Mouse (Mus musculus) retina, embryonic 14.5 days (tissue): ENCODE measurements around the gene Pdzd2.
A peak's percentile ranks its signal among the peaks of the same experiment; 100 is the strongest.
"Not testable (repeated sequence)": the region's sequence is repeated elsewhere in the genome, so short reads cannot be mapped to it uniquely, and the experiment has no call there.

ENCODE experiments used
- DNase-seq: peaks from one replicate; pipeline ENCODE4 v3.0.0-alpha.2; 2015; ENCODE audit warnings: low spot score

The Pdzd2 gene

DNA sequence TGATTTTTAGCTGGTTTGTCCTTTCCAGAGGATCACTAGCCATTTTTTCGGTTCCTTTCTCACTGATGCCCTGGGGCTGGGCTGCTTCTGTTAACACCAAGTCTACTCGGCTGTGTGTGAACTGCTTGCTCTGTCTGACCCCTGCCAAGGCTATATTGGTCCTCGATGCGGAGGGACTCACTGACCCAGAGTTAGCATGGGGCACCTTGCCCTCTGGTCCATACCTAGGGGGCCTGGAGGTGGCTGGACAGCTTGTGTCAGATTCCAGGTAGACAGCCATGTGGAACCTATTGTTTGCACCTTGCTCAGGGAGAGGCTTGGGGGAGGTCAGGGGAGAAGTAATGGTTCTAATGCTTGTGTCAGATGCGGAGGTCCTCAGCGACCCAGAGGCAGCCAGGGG lies 365.8 kb downstream of the Pdzd2 start:
- no peak for DNase-seq

DNA sequence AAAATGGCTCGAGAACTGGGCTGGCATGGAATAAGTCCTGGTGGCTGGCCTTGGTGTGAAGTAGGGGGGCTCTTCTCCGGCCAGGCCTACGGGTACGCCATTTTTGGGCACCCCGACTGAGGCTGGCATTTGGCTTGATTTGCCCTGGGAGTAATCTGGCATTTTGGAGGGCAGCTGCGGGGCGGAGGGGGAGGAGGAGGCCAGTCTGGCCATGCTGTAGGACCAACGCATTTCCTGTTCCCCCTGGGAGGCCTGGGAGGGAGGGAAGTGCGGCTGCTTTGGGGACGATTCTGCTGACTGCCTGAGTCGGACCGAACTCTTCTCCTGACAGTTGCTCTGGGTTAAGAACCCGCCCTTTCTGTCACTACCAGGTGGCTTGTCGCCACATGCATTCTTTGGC lies 366.2 kb downstream of the Pdzd2 start:
- no peak for DNase-seq

DNA sequence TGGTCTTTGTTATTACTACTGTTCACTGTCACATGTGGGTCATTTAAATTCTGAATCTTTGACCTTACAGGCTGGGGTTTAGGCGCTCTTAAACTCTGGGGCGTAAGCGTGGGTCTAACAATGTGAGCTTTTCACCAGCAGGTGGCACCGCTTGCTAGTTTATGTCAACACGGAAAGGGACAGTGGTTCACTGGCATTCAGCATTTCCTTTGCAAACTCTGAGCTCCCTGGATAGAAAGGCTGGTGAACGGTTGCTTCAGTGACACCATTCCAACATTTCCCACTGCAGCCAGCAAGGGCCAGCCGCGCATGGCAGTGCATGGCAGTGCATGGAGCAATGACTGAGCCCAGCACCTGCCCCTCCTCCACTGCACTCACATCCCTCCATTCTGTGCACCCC lies 368.5 kb downstream of the Pdzd2 start:
- peak; percentile 89 for DNase-seq

DNA sequence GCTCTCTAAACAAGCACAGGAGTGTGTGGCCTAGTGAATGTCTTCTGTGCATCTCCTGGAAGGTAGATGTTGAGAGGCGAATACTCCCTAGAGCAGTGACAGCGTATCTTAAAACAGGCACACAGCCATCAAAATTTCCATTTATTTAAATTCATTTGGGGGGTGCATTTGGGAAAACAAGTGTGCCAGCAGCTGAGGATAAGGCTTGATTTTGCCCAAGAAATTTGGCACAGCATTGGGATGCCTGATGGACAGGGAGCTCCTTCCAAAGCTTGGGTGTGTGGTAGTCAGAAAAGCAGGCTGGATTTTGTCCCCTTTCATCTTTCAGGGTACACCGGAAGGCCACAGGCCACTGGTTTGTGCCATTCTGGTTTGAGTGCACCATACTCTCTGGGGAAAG lies 369.6 kb downstream of the Pdzd2 start:
- no peak for DNase-seq

DNA sequence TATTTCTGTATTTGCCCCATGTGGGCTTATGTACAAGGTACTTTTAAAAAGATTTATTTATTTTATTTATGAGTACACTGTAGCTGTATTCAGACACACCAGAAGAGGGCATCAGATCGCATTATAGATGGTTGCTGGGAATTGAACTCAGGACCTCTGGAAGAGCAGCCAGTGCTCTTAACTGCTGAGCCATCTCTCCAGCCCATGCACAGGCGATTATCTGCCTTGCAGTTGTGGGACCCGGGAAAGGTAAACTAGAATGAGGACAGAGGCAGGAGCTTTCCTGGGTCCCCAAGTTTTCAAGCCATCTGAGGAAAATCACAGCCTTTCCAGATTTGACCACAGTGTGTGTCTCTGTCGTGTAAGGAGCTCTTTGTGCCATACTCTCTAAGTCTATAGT lies 370.9 kb downstream of the Pdzd2 start:
- DNase-seq: no peak

DNA sequence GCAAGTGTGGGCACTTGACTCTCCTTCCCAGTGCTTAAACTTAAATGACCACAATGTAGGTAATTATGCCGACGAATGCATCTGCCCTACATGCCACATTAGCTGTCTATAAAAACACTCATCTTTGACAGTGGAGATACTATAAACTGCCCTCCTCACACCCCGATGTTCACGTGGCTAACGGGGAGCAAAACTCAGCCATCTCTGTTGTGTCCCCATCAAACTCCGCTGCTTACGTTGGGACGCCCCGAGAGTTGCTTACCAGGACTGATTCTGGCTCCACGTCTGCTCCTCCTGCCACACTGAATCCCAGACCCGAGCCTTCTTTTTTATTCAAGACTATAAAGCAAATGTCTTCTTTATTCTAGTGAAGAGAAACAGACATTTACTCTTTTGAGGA lies 371.4 kb downstream of the Pdzd2 start:
- no peak for DNase-seq

DNA sequence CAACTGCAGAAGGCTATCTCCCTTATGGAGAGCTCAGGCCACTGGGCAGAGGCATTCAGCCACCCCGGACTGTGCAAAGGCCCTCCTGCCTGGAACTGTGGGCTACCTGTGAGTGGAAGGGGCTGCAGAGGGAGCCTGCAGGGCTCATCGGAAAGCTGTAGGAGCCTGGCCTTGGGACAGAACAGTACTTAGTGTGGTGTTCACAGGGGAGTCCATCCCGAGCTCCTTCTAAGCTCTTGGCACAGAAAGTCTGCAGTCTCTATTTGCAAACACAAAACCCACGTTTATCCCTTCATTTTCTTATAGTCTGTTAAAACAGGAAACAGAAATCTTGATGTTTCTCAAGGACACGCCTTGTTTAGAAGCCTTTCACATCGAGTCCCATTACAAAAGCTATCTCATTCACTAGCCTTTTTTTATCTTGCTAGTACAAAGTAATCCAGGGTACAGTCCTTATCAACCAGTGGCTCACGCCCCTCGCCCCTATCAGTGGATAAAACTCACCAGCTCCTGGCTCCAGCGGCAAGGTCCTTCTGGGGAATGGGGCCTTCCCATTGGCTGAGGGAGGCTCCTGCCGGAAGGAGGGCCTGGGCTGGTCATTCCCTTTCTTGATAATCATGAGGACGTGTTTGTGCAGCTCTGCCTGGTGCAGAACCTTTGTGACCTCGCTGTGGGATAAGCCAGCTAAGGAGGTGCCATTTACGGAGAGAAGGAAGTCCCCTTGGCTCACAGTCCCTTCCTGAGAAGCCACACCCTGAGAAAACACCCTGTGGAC lies 372.2 kb downstream of the Pdzd2 start:
- DNase-seq: no peak

DNA sequence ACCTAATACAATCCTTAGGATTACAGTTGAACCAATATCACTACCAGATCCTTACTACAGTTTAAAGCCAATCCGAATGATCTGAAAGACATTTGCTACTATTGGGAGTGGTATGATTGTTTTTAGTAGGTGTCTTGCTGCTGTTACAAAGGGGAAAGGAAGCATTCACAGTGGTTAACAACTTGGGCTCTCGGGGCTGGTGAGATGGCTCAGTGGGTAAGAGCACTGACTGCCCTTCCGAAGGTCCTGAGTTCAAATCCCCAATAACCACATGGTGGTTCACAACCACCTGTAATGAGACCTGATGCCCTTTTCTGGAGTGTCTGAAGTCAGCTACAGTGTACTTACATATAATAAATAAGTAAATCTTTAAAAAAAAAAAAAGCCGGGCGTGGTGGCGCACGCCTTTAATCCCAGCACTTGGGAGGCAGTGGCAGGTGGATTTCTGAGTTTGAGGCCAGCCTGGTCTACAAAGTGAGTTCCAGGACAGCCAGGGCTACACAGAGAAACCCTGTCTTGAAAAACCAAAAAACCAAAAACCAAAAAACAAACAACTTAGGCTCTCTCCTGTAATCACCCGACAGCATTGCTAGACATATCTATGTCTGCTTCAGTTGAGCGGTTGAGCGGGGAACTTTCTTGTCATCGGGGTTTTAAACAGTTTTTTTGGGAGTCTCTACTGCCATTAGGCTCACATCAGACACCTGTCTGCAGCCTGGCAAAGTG lies 373.0 kb downstream of the Pdzd2 start:
- DNase-seq: not testable (repeated sequence)

DNA sequence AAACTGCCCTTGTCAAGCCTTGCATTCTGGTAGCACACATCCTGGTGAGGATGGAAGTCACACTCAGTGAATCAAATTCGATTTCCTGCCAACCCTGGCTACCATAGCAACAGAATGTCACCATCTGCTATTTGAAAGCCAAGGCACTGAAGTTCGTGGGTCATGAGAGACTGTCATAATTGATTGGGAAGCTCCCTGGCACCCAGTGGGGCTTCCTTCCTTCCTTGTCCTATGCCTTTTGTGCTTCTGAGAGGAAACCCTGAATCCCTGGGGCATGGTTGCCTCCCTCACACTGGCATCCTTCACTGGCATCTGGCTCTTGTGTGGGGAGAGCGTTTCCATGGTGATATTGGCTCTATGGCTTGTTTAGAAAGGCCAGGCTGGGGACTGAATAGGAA lies 373.7 kb downstream of the Pdzd2 start:
- DNase-seq: peak; percentile 65

DNA sequence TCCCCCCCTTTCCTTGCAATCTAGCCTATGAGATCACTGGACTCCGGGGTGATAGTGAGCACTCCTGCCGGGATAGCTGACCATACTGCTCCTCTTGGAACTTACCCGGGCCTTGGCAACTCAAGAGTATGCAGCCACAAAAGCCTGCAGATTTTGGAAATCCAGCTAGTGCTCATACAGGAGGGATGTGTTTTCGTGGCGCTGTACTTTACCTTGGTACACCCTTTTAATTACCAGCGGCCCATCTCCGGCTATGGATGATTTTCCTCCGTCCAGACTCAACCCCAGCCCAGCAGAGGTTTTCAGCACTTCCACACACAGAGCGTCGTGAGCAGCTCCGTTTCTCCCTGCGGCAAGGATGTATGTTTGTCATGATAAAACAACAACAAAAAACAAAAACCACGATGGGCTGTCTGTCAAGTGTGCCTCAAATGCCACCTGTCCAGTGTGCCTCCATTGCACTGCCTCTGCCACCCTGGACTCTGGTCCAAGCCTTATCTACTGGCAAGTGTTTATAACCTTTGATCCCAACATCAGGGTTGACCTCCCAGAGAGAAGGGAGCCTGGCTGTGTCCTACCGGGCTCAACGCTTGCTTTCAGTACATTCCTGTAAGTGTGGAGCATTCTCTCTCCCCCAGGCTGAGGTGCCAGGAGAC lies 374.2 kb downstream of the Pdzd2 start:
- no peak for DNase-seq

DNA sequence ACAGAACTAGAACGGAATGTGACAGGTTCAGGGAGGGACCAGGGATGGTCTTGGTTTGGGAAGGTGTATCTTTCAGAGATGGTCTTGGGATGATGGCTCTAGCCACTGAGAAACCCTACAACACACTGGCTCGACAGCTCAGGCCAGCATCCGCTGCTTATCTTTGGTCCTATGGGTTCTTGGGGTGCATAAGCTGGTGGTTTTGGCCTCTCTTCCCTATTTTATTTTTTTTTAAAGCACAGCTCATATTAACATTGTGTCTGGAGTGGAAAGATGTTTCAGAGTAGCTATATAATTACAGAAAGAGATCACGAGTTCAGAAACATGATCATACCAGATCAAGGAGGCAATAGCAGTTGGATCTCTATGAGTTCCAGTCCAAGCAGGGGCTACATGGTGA lies 375.6 kb downstream of the Pdzd2 start:
- DNase-seq: no peak

DNA sequence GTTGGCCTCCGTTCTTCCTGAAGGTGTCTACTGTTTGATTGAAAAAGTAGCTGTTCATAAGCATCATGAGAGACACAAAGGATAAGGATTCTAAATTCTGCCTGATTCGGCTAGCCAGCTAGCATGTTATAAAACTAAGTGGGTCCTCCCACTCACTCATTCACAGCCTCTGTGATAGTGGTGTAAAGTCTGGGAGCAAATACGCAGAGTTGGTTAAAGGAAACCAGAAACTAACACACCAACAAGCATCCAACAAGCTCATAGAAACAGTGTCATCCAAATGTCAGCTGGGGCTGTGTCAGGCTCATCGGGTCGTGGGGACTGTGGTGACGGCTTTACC lies 377.1 kb downstream of the Pdzd2 start:
- DNase-seq: no peak

DNA sequence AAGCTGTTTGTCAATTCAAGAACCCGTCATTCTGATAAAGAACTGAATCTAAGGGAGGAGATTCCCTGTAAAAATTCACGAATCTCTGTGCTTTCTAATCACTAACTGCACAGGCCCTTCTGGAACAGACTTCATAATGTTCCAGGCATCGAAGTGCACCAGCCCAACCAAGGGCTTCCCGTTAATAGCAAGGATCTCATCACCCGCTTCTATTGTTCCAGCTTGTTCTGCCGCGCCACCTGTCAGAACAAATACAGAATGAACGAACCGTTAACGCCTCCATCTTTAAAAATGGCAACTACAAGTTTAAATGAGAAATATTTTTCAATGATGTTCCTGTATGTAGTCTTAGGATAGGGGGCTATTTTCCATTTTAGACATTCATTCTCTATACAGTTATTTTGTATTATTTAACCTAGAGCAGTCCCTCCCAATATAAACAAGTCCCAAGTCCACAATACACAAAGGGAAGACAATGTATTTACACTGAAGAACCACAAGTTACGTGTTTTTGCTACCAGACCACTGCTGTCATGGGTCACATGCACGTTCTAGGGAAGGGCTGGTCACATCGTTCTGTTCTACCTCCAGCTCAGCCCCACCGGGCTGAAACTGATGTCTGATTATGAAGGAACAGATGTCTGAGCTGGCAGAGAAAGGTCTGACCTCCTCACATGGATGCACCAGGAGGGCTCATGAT lies 377.6 kb downstream of the Pdzd2 start:
- DNase-seq: peak; percentile 64

DNA sequence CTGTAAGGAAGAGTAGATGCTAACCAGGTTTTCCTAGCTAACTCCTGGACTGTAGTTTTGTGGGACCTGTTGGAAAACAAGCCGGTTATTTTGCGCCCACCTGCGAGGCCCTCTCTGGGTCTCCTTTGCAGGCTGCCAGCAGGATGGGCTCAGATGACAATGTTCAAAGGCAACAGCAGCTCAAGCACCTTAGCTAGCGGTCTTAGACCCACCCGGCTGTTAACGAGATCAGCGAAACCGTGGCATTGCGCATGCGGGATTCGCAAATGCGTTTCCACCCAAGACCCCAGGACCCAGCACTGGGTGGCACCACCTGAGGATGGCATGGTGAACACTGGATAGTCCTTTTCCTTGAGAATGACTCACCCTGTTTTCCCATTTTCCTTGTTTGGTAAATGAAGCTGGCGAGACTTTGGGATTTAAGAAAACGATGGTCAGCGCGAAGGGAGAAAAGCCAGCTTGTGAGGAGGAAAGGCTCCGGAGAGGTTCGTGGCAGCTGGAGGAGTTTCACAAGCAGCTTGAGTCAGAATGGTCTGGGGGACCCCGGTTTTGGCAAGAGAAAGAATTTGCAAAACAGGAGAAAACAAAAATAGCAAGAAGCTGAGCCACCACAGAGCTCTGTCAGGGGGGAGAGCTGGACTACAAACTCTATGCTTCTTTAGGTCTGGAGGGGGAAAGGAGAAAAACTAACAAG lies 379.1 kb downstream of the Pdzd2 start:
- DNase-seq: no peak

DNA sequence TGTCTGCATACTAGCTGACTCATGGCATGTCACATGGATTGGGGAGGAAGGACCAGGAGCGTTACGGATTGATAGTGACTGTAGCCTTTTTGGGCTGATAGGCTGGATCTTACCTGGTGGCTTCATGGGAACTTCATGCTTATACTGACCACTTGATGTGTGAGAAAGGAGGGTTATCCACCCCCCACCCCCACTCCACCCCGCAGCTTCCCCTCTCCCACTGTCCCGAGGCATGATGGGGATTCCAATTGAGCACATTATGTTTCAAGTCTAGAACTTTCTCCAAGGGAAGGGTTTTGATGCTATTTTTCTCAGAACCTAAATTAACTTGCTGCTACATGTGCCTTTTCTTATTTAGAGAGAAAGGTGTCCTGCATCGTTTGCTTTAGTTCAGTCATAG lies 381.3 kb downstream of the Pdzd2 start:
- DNase-seq: no peak

DNA sequence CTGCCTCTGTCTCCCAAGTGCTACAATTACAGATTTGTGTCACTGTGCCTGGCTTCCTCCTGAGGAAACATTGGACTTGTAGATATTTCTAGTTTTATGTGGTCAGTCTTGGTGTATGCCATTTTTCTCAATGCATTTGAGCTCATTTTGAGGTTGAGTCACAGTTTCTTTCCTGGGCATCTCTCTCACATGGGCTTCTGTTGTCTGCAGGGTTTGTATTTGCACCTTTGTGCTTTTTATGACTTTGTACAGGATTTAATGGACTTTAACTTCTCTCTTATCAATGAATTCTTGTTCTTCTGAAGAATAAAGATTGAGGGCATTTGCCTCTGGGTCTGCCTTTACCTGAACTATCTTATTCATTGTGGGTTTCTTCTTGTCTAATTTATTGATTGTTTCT lies 382.3 kb downstream of the Pdzd2 start:
- DNase-seq: no peak

DNA sequence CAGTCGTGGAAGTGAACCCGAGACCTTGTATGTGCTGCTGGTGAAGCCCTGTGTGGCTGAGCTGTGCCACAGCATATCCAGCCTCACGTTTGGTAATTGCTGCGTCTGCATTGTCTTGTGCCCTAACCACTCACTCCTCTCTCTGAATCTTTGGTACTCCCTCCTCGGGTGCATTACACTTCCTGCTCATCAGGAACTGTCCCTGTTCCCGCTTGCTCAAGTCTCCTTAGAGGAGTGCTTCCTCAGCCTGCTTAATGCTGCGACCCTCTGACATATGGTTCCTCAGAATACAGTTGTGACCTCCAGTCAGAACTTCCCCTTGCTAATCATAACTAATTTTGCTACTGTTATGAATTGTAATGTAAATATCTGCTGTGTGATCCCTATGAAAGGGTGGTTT lies 383.8 kb downstream of the Pdzd2 start:
- no peak for DNase-seq

DNA sequence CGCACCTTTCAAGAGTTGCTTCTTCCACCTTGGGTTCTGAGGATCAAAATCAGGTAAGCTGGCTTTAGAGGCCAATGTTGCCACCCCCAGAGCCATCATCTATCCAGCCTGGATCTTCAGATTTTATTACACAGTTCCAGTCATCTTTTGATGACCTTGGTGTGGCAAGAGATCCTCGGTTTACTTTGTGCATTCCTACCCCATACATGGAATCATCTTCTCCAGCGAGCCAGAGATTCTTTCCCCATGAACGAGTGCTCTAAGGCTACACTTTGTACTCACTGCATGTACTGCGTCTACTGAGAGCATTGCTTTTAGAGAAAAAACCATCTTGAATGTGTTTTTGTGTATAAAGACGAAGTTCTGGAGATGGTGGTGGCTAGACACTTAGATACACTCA lies 384.5 kb downstream of the Pdzd2 start:
- DNase-seq: no peak

DNA sequence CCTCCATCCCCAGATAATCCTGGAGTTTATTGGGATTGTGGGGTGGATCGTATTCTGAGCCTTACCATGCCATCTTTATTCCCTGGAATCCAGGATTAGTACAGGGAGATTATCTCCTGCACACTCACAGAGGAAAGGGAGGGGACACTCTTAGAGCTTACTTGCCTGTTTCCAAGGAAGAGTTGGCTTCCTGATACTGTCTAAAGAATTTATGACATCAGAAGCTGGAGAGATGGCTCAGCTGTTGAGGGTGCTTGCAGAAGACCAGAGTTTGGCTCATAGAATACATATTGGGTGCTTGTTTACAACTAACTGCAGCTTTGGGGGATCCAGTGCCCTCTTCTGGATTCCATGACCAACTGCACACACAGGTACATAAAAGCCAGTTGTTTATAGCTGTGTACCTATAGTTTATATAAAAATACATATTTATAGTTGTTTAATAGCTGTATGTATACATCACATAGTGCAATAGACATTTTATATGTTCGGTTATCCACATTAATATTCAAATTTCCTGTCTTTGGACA lies 385.4 kb downstream of the Pdzd2 start:
- DNase-seq: no peak

DNA sequence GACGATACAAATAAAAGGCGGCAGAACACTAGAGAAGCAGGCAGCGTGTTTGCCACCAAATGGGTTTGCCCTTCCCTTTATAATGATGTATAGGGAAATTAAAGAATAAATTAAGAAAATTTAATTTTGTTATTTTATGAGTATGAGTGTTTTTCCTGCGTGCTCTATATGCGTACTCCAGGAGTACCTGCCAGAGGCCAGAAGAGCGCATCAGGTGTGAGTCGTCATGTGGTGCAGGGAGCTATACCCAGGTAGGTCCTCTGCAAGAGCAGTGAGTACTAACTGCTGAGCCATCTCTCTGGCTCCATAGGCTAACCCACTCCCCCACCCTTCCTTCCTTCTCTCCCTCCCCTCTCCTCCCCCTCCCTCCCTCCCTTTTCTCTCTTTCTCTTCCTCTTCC lies 388.3 kb downstream of the Pdzd2 start:
- no peak for DNase-seq

DNA sequence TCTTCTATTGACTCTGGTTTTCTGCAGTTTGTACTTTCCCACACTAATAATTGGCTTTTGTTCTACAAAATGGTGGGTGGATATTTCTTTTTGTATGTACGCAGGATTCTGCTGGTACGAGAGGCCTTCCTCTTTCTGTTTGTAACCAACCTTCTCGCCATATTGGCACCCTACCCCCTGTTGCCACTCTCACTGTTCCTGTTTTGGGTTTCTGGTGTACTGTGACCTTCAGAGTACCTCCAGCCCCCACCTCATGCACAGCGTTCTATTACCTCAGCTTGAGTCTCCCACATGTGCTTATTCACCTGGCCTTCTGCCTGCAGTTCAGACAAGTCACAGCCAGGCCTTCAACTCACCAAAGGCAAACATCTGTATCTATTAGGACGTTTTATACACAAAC lies 389.9 kb downstream of the Pdzd2 start:
- DNase-seq: no peak

DNA sequence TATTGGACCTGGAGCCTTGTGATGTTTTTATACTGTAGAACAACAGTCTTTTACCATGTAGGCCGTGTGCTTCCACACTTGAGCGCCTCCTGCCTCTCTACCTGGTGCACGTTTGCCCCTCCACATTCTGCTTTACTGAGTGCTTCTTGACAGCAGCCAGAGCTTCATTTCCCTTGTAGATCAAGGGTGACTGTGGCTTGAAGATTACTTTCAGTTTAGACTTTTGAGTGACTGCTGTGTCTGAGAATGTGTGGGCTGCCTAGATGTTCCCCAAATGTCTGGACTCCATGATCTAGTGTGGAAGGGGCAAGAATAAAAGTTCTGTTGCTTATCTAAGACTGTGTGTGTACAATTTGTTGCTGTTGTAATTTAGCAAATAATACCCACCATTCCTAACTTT lies 390.8 kb downstream of the Pdzd2 start:
- DNase-seq: no peak
